Mouse (Mus musculus): ENCODE data around the gene Ube2h. TPM values are rescaled to one million over a fixed set of nuclear protein-coding genes. Genes with fewer than 3 reads are reported as not detected.
"Not testable (repeated sequence)": the region's sequence is repeated elsewhere in the genome, so short reads cannot be mapped to it uniquely, and the experiment has no call there.

Gene Ube2h
- polyA plus RNA-seq, 1 experiment from 2014 or later: 18.6 TPM

- Histone ChIP-seq H3K27me3 (replicated peaks; ENCODE audit: control insufficient read depth, insufficient read depth, low read length) (no peaks in the 10 kb centered on the region), H3K4me1 (replicated peaks; ENCODE audit: control insufficient read depth, insufficient read depth, low read length) (no peaks in the 10 kb centered on the region), H3K4me2 (replicated peaks; ENCODE audit: low read depth) (no peak overlapping the region), H3K9me3 (ENCODE audit: control insufficient read depth) (no peaks in the 10 kb centered on the region), H3K27ac (ENCODE audit: low read depth, low read length) (no peak overlapping the region), H3K4me3 (ENCODE audit: low read depth, low read length) (no peak overlapping the region), H3K9ac (ENCODE audit: low read depth, low read length) (no peak overlapping the region), H3K36me3 (ENCODE audit: control insufficient read depth, insufficient read depth) (0 out of 2 replicates have a peak, but pooled peaks cover 13% of the 10 kb centered on the region)
- peak; percentile 31; the same call in 1 of the 2 replicates for ATAC-seq
- TF ChIP-seq CTCF (IDR thresholded peaks at IDR 0.05; ENCODE audit: low read depth): peak; percentile 94
- 39% methylated on average over 5 of the region's 5 CpGs for WGBS
These were observed 93.6 kb downstream of the Ube2h start for GRCm38 (mm10) chr6:30210788-30211187.

- Histone ChIP-seq H3K9ac (ENCODE audit: low read depth, low read length) (no peak overlapping the region), H3K4me3 (ENCODE audit: low read depth, low read length) (no peak overlapping the region), H3K36me3 (ENCODE audit: control insufficient read depth, insufficient read depth) (0 out of 2 replicates have a peak, but pooled peaks cover 3% of the 10 kb centered on the region), H3K27ac (ENCODE audit: low read depth, low read length) (no peak overlapping the region), H3K9me3 (ENCODE audit: control insufficient read depth) (no peaks in the 10 kb centered on the region), H3K27me3 (replicated peaks; ENCODE audit: control insufficient read depth, insufficient read depth, low read length) (no peaks in the 10 kb centered on the region), H3K4me2 (replicated peaks; ENCODE audit: low read depth) (no peak overlapping the region), H3K4me1 (replicated peaks; ENCODE audit: control insufficient read depth, insufficient read depth, low read length) (no peaks in the 10 kb centered on the region)
- WGBS: 40% methylated on average over 4 of the region's 4 CpGs
- 0 out of 2 replicates have a peak, but pooled peaks have one; percentile 20 for ATAC-seq
- TF ChIP-seq CTCF (IDR thresholded peaks at IDR 0.05; ENCODE audit: low read depth): no peak
These were observed 95.5 kb downstream of the Ube2h start for GRCm38 (mm10) chr6:30208844-30209243.

GRCm38 (mm10) chr6:30205587-30206202 lies 98.6 kb downstream of the Ube2h start:
- peak; percentile 59 for ATAC-seq
- 5% methylated on average over 30 of the region's 30 CpGs for WGBS
- H3K4me2 ChIP-seq (replicated peaks; ENCODE audit: low read depth): peak overlapping the region; percentile 55
- H3K4me3 ChIP-seq (ENCODE audit: low read depth, low read length): 0 out of 2 replicates have a peak overlapping the region, but pooled peaks have one; percentile 3
- no peaks in the 10 kb centered on the region for H3K27me3 ChIP-seq (replicated peaks; ENCODE audit: control insufficient read depth, insufficient read depth, low read length)
- TF ChIP-seq CTCF (IDR thresholded peaks at IDR 0.05; ENCODE audit: low read depth): peak; percentile 97
- no peak overlapping the region for H3K9ac ChIP-seq (ENCODE audit: low read depth, low read length)
- no peaks in the 10 kb centered on the region for H3K4me1 ChIP-seq (replicated peaks; ENCODE audit: control insufficient read depth, insufficient read depth, low read length)
- no peaks in the 10 kb centered on the region for H3K36me3 ChIP-seq (ENCODE audit: control insufficient read depth, insufficient read depth)
- no peaks in the 10 kb centered on the region for H3K9me3 ChIP-seq (ENCODE audit: control insufficient read depth)
- no peak overlapping the region for H3K27ac ChIP-seq (ENCODE audit: low read depth, low read length)

- WGBS: 83% methylated on average over 5 of the region's 6 CpGs
- not testable (repeated sequence) for H3K4me2 ChIP-seq (replicated peaks; ENCODE audit: low read depth); H3K27me3 ChIP-seq (replicated peaks; ENCODE audit: control insufficient read depth, insufficient read depth, low read length); H3K36me3 ChIP-seq (ENCODE audit: control insufficient read depth, insufficient read depth); H3K9me3 ChIP-seq (ENCODE audit: control insufficient read depth); ATAC-seq; H3K4me1 ChIP-seq (replicated peaks; ENCODE audit: control insufficient read depth, insufficient read depth, low read length); H3K4me3 ChIP-seq (ENCODE audit: low read depth, low read length); H3K27ac ChIP-seq (ENCODE audit: low read depth, low read length); H3K9ac ChIP-seq (ENCODE audit: low read depth, low read length)
These were observed 99.2 kb downstream of the Ube2h start for GRCm38 (mm10) chr6:30205180-30205538.

GRCm38 (mm10) chr6:30204383-30205179 lies 99.8 kb downstream of the Ube2h start:
- no peaks in the 10 kb centered on the region for H3K4me1 ChIP-seq (replicated peaks; ENCODE audit: control insufficient read depth, insufficient read depth, low read length)
- 79% methylated on average over 20 of the region's 20 CpGs for WGBS
- H3K27ac ChIP-seq (ENCODE audit: low read depth, low read length): no peak overlapping the region
- H3K9me3 ChIP-seq (ENCODE audit: control insufficient read depth): no peaks in the 10 kb centered on the region
- no peaks in the 10 kb centered on the region for H3K36me3 ChIP-seq (ENCODE audit: control insufficient read depth, insufficient read depth)
- H3K9ac ChIP-seq (ENCODE audit: low read depth, low read length): no peak overlapping the region
- H3K27me3 ChIP-seq (replicated peaks; ENCODE audit: control insufficient read depth, insufficient read depth, low read length): no peaks in the 10 kb centered on the region
- H3K4me2 ChIP-seq (replicated peaks; ENCODE audit: low read depth): no peak overlapping the region
- no peak for TF ChIP-seq CTCF (IDR thresholded peaks at IDR 0.05; ENCODE audit: low read depth)
- no peak overlapping the region for H3K4me3 ChIP-seq (ENCODE audit: low read depth, low read length)
- no peak for ATAC-seq

GRCm38 (mm10) chr6:30196143-30196542 lies 108.2 kb downstream of the Ube2h start:
- H3K4me3 ChIP-seq (ENCODE audit: low read depth, low read length): no peak overlapping the region
- H3K9me3 ChIP-seq (ENCODE audit: control insufficient read depth): no peaks in the 10 kb centered on the region
- WGBS: 82% methylated on average over 8 of the region's 8 CpGs
- H3K4me1 ChIP-seq (replicated peaks; ENCODE audit: control insufficient read depth, insufficient read depth, low read length): no peaks in the 10 kb centered on the region
- no peak overlapping the region for H3K9ac ChIP-seq (ENCODE audit: low read depth, low read length)
- no peak for TF ChIP-seq CTCF (IDR thresholded peaks at IDR 0.05; ENCODE audit: low read depth)
- H3K36me3 ChIP-seq (ENCODE audit: control insufficient read depth, insufficient read depth): no peaks in the 10 kb centered on the region
- no peak overlapping the region for H3K4me2 ChIP-seq (replicated peaks; ENCODE audit: low read depth)
- no peak for ATAC-seq
- H3K27ac ChIP-seq (ENCODE audit: low read depth, low read length): no peak overlapping the region
- no peaks in the 10 kb centered on the region for H3K27me3 ChIP-seq (replicated peaks; ENCODE audit: control insufficient read depth, insufficient read depth, low read length)

All from intestine, postnatal 0 days (tissue).